Mouse (Mus musculus) left cerebral cortex, postnatal 36 days (tissue): Measurements from ENCODE around the gene Ednrb. TPM values are rescaled to one million over a fixed set of nuclear protein-coding genes. Genes with fewer than 3 reads are reported as not detected.

Source experiments
- DNase-seq, 2 experiments: peaks; one replicate each; pipeline ENCODE4 v3.0.0; 2021 to 2022; ENCODE audit warnings: low spot score in 2 of 2, mixed read lengths in 1 of 2
- intact Hi-C: fragments of 180-260 bp; cut with DNase I; formaldehyde crosslinking; loops from one replicate; pipeline ENCODE4 v1.15.1; 2025
- total RNA-seq, 2 experiments: library from RNA; stranded (reverse); gene quantifications; 2 replicates each; pipeline ENCODE4 v1.2.3; 2021

The Ednrb gene
- total RNA-seq, 2 experiments from 2014 or later = 34.2 to 35.2 TPM

GRCm38 (mm10) chr14:103778009-103778431 lies 66.2 kb downstream of the Ednrb start:
- peak; percentile 40 to 42 for DNase-seq
- intact Hi-C loops = loop anchor here (5.0 kb wide), 1 partner anchor 64 kb away; the partner anchor contains the start of gene Ednrb

- intact Hi-C loops = loop anchor here (5.0 kb wide), 1 partner anchor 65 kb away; the partner anchor contains the start of gene Ednrb
- DNase-seq = no peak
These were observed 66.8 kb downstream of the Ednrb start for GRCm38 (mm10) chr14:103777386-103777785.

- intact Hi-C loops = no loop called here
These were observed 74.6 kb downstream of the Ednrb start for GRCm38 (mm10) chr14:103769319-103770245.

GRCm38 (mm10) chr14:103767488-103767887 lies 76.7 kb downstream of the Ednrb start:
- no peak for DNase-seq
- intact Hi-C loops = no loop called here

More at GRCm38 (mm10) chr14:103769319-103770245, 74.6 kb downstream of the Ednrb start:
- no peak for DNase-seq

Other genes with a start within 250 kb of the Ednrb start
- gene Slain1, start 194.2 kb downstream of the Ednrb start, total RNA-seq = 10 to 100 TPM; 46.2 to 48.1 TPM